Mouse (Mus musculus) olfactory bulb, adult 2 months (tissue): Measurements from ENCODE around the gene Gm6020. TPM values are rescaled to one million over a fixed set of nuclear protein-coding genes. Genes with fewer than 3 reads are reported as not detected.
"Not testable (repeated sequence)": the region's sequence is repeated elsewhere in the genome, so short reads cannot be mapped to it uniquely, and the experiment has no call there.

Experiments
- H3K27ac ChIP-seq: fragments of 200-500 bp; 2 replicates; pipeline ENCODE4 v1.5.1; 2012; ENCODE audit warnings: low read depth, low read length; ENCODE audit not compliant: insufficient read depth
- H3K4me1 ChIP-seq: fragments of 200-500 bp; 2 replicates; pipeline ENCODE4 v1.6.1; 2012; ENCODE audit warnings: low read length; ENCODE audit not compliant: control insufficient read depth, insufficient read depth
- H3K4me3 ChIP-seq: fragments of 200-500 bp; 2 replicates; pipeline ENCODE4 v1.5.1; 2012; ENCODE audit warnings: mild to moderate bottlenecking, low read depth, low read length, moderate library complexity; ENCODE audit not compliant: insufficient read depth
- CTCF ChIP-seq: fragments of 200-500 bp; IDR thresholded peaks from 2 replicates; pipeline ENCODE4 v1.5.1; 2012; ENCODE audit warnings: low read depth, mild to moderate bottlenecking, low read length, moderate library complexity; ENCODE audit not compliant: insufficient read depth
- POLR2A ChIP-seq: fragments of 200-500 bp; IDR thresholded peaks from 2 replicates; pipeline ENCODE4 v1.6.1; 2012; ENCODE audit warnings: mild to moderate bottlenecking, low read depth, low read length, moderate library complexity; ENCODE audit not compliant: insufficient read depth
- WGBS: fragments of 180-500 bp; shearing (Covaris S2); methylation state at CpG from one replicate; pipeline ENCODE4 v1.1.7; 2018; 5-methylcytosine and 5-hydroxymethylcytosine counted together
- polyA plus RNA-seq: library from polyadenylated mRNA; stranded (reverse); fragments of >200 nt; gene quantifications from 2 replicates; pipeline ENCODE4 v1.2.4, GENCODE M21; 2012; ENCODE audit warnings: low replicate concordance; ENCODE audit not compliant: missing spikeins, insufficient read depth, insufficient read length

The Gm6020 gene
- polyA plus RNA-seq, 1 experiment, result not detected

- H3K4me3 ChIP-seq, result no peak overlapping the region
- 16% methylated on average over 10 of the region's 10 CpGs for WGBS
- TF ChIP-seq CTCF (no peak), POLR2A (no peak)
- no peak overlapping the region for H3K27ac ChIP-seq
- H3K4me1 ChIP-seq, result no peaks in the 10 kb centered on the region
Measured at GRCm38 (mm10) chr19:61199836-61200235, 16.1 kb downstream of the Gm6020 start.

GRCm38 (mm10) chr19:61207506-61207905 lies 23.8 kb downstream of the Gm6020 start:
- WGBS, result 89% methylated on average over 6 of the region's 6 CpGs
- not testable (repeated sequence) for H3K4me3 ChIP-seq, H3K27ac ChIP-seq, H3K4me1 ChIP-seq

GRCm38 (mm10) chr19:61223706-61224328 lies 40.1 kb downstream of the Gm6020 start:
- Histone ChIP-seq H3K4me1 (peaks cover 14% of the 10 kb centered on the region), H3K4me3 (no peak overlapping the region), H3K27ac (no peak overlapping the region)
- 88% methylated on average over 6 of the region's 6 CpGs for WGBS
- TF ChIP-seq POLR2A (no peak), CTCF (no peak)

DNA sequence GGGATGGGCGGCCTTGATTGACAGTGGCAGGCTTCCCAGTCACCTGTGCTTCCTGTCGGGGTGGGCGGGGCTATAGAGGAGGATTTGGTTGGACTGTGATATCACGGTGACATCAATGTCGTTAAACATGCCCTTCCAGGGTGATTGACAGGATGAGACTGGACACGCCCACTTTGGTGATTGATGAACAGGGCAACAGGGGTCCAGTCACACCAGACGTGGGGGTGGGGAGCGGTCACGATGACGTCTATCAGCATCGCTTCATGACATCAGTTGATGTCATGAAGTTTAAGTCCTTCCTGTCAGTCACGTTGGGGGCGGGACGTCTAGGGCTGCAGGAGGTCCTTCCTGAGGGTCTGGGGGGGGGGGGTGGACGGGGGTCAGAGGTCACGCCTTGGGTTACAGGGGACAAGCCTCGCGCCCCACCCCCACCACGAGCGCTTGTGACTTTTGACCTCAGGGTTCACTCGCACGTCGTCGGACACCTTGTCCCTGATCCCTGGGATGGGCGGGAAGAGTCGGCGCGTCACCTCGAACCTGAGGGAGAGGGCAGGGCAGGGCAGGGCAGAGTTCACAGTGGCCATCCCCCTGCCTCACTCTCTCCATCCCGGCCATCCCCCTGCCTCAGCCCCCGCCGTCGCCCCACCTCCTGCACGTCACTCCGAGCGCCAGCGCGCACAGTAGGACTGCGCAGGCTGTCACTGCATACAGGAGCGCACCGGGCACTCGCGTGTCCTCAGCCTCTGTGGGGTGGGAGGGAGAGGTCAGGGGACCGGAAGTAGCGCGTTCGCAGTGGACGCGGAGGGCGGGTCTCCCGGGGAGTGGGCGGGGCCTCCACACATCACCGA lies 41.2 kb downstream of the Gm6020 start:
- 36% methylated on average over 53 of the region's 53 CpGs for WGBS
- no peak overlapping the region for H3K27ac ChIP-seq
- no peak for TF ChIP-seq CTCF
- TF ChIP-seq POLR2A, result no peak
- H3K4me3 ChIP-seq, result peak overlapping the region; percentile 64
- peaks cover 14% of the 10 kb centered on the region for H3K4me1 ChIP-seq

- Histone ChIP-seq H3K27ac (peak overlapping the region; percentile 83; the same call in 1 of the 2 replicates), H3K4me3 (peak overlapping the region; percentile 64), H3K4me1 (peaks cover 14% of the 10 kb centered on the region)
- 7% methylated on average over 70 of the region's 70 CpGs for WGBS
- TF ChIP-seq CTCF (no peak), POLR2A (no peak)
Measured at GRCm38 (mm10) chr19:61225526-61226400, 42.1 kb downstream of the Gm6020 start.

DNA sequence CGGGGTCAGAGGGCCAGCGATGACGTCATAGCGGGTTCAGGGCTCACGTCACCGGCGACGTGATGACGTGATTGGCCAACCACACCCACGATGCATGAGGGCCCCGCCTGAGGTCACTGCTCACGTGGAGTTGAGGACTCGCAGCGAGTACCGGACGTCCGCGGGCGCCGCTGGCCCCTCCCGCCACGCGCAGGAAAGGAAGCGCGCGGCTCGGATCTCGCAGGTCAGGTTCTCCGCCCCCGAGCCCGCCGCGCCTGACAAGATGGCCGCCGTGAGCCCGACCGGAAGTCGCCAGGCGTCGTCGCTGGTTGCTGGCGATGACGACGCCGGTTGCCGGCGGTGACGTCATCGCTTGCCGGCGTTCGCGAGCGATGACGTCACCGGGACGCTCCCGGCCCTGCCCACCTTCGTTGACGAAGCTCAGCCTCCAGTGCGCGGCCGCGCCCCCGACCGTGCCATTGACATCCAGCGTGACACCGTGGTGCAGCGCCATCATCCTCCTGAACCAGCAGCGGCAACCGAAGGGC lies 42.8 kb downstream of the Gm6020 start:
- 2% methylated on average over 71 of the region's 71 CpGs for WGBS
- TF ChIP-seq CTCF (no peak), POLR2A (no peak; the same call in 1 of the 2 replicates)
- Histone ChIP-seq H3K4me3 (peak overlapping the region; percentile 64), H3K27ac (peak overlapping the region; percentile 83), H3K4me1 (peaks cover 14% of the 10 kb centered on the region)

- Histone ChIP-seq H3K4me3 (peak overlapping the region; percentile 64), H3K4me1 (peaks cover 14% of the 10 kb centered on the region), H3K27ac (peak overlapping the region; percentile 83)
- peak; percentile 10; the same call in 1 of the 2 replicates for TF ChIP-seq POLR2A
- no peak for TF ChIP-seq CTCF
- 4% methylated on average over 71 of the region's 71 CpGs for WGBS
Measured at GRCm38 (mm10) chr19:61226928-61227854, 43.5 kb downstream of the Gm6020 start.
